ENCODE assay signal across 32 mouse cellular contexts in the genomic region with DNA sequence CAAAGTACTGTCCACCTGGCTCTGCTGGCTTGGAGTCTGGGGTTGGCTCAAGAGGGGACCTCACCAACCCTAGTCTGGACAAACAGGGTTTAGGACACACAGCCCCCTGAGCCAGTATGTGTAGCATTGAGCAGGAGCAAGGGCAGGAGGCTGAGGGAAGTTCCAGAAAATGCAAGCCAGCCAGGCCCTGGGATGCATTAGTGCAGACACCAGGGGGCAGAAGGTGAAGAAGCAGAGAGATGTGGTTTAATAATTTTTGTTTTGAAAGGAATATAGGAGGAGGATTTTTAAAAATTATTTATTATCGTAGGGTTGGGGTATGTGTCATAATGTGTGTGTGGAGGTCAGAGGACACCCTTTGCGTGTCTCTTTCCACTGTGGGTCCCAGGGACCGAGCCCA. TPM values are rescaled to one million over a fixed set of nuclear protein-coding genes. Genes with fewer than 3 reads are reported as not detected.
DNase-seq lines count a peak whose midpoint lies in the region; ATAC-seq and TF ChIP-seq lines count a peak whose summit lies in the region.
"Had no signal": no experiment of that assay in that cellular context is flagged by ENCODE, and none has a peak within 500 bp of the region (broad histone marks: within the 10 kb centered on the region; RNA-seq: fewer than 3 reads in every experiment).

No protein-coding gene starts in this region.

- no peaks in the 10 kb centered on the region for H3K36me3 ChIP-seq in heart, postnatal 0 days (replicated peaks; ENCODE audit: control insufficient read depth, insufficient read depth, low read length)
- no peaks in the 10 kb centered on the region for H3K36me3 ChIP-seq in liver, embryonic 14.5 days (replicated peaks; ENCODE audit: control insufficient read depth, insufficient read depth, low read depth)
- no peaks in the 10 kb centered on the region; the same call in 1 of the 2 replicates for H3K36me3 ChIP-seq in liver, embryonic 11.5 days (ENCODE audit: control insufficient read depth, insufficient read depth, low read length)
- H3K36me3 ChIP-seq: liver, embryonic 15.5 days; stomach, embryonic 15.5 days had no signal

- H3K4me1 ChIP-seq in heart, postnatal 0 days (ENCODE audit: control insufficient read depth, insufficient read depth) = no peaks in the 10 kb centered on the region
- peaks cover 8 to 15% of the 10 kb centered on the region in 2 experiments for H3K4me1 ChIP-seq in liver, embryonic 14.5 days (replicated peaks; ENCODE audit: control insufficient read depth in 2 of 2, insufficient read depth in 2 of 2, low read length in 1 of 2)
- H3K4me1 ChIP-seq in liver, embryonic 11.5 days (replicated peaks; ENCODE audit: control insufficient read depth, insufficient read depth, low read length) = peaks cover 8% of the 10 kb centered on the region
- H3K4me1 ChIP-seq: embryonic facial prominence, embryonic 12.5 days; midbrain, embryonic 13.5 days; neural tube, embryonic 13.5 days; stomach, embryonic 15.5 days had no signal

- H3K4me2 ChIP-seq in heart, postnatal 0 days (ENCODE audit: low read depth, low read length) = no peak overlapping the region
- H3K4me2 ChIP-seq in liver, embryonic 14.5 days (ENCODE audit: low read depth) = no peak overlapping the region
- H3K4me2 ChIP-seq in liver, embryonic 11.5 days = no peak overlapping the region
- H3K4me2 ChIP-seq: embryonic facial prominence, embryonic 12.5 days; heart, embryonic 11.5 days; hindbrain, embryonic 14.5 days; liver, embryonic 15.5 days; midbrain, embryonic 13.5 days; neural tube, embryonic 13.5 days; stomach, embryonic 15.5 days had no signal

- no peak for ATAC-seq in heart, postnatal 0 days (ENCODE audit: insufficient read depth, low read depth)
- ATAC-seq in liver, embryonic 14.5 days (ENCODE audit: insufficient read depth) = no peak
- ATAC-seq in liver, embryonic 11.5 days (replicated peaks; ENCODE audit: low FRiP score) = no peak
- 0 out of 2 replicates have a peak, but pooled peaks have one; percentile 36 for ATAC-seq in common myeloid progenitor, adult 5-6 weeks (replicated peaks; ENCODE audit: low read depth, poor library complexity, severe bottlenecking)
- ATAC-seq: forebrain, embryonic 16.5 days; midbrain, embryonic 13.5 days had no signal

- no peak overlapping the region for H3K4me3 ChIP-seq in heart, postnatal 0 days (ENCODE audit: low read depth, low read length)
- H3K4me3 ChIP-seq in liver, embryonic 14.5 days (ENCODE audit: insufficient read depth in 1 of 2, low read depth in 2 of 2, low read length in 2 of 2) = no peak overlapping the region
- H3K4me3 ChIP-seq in liver, embryonic 11.5 days (ENCODE audit: low read depth, low read length) = no peak overlapping the region
- H3K4me3 ChIP-seq: embryonic facial prominence, embryonic 12.5 days; liver, embryonic 15.5 days; midbrain, embryonic 13.5 days; neural tube, embryonic 13.5 days; stomach, embryonic 15.5 days had no signal

- no peak overlapping the region for H3K27ac ChIP-seq in heart, postnatal 0 days (ENCODE audit: low read depth)
- no peak overlapping the region for H3K27ac ChIP-seq in liver, embryonic 14.5 days
- no peak overlapping the region for H3K27ac ChIP-seq in liver, embryonic 11.5 days (ENCODE audit: low read depth, low read length)
- H3K27ac ChIP-seq: embryonic facial prominence, embryonic 12.5 days; hindbrain, embryonic 14.5 days; liver, embryonic 15.5 days; midbrain, embryonic 13.5 days; neural tube, embryonic 13.5 days; stomach, embryonic 15.5 days had no signal

- no peaks in the 10 kb centered on the region for H3K9me3 ChIP-seq in heart, postnatal 0 days (replicated peaks; ENCODE audit: control insufficient read depth, low read length)
- H3K9me3 ChIP-seq in liver, embryonic 14.5 days (ENCODE audit: control insufficient read depth, low read length) = no peaks in the 10 kb centered on the region
- no peaks in the 10 kb centered on the region; the same call in 1 of the 2 replicates for H3K9me3 ChIP-seq in liver, embryonic 11.5 days (ENCODE audit: control insufficient read depth, low read length)
- H3K9me3 ChIP-seq: embryonic facial prominence, embryonic 12.5 days; midbrain, embryonic 13.5 days; neural tube, embryonic 13.5 days; stomach, embryonic 15.5 days had no signal

- H3K27me3 ChIP-seq in heart, postnatal 0 days (ENCODE audit: control insufficient read depth, insufficient read depth, low read length) = no peaks in the 10 kb centered on the region
- H3K27me3 ChIP-seq in liver, embryonic 14.5 days (ENCODE audit: control insufficient read depth, insufficient read depth, low read length) = no peaks in the 10 kb centered on the region
- no peaks in the 10 kb centered on the region for H3K27me3 ChIP-seq in liver, embryonic 11.5 days (replicated peaks; ENCODE audit: control insufficient read depth, insufficient read depth, low read length)
- H3K27me3 ChIP-seq: embryonic facial prominence, embryonic 12.5 days; neural tube, embryonic 13.5 days; stomach, embryonic 15.5 days had no signal

- WGBS in heart, postnatal 0 days = 88% methylated on average over 3 of the region's 3 CpGs
- 79% methylated on average over 3 of the region's 3 CpGs for WGBS in liver, embryonic 14.5 days (ENCODE audit: insufficient replicate concordance)
- whole genome bisulfite sequencing in liver, embryonic 11.5 days = 88% methylated on average over 3 of the region's 3 CpGs

- H3K9ac ChIP-seq in heart, postnatal 0 days (replicated peaks; ENCODE audit: low read depth, low read length) = no peak overlapping the region
- no peak overlapping the region for H3K9ac ChIP-seq in liver, embryonic 14.5 days (replicated peaks)
- no peak overlapping the region for H3K9ac ChIP-seq in liver, embryonic 11.5 days (ENCODE audit: low read depth, low read length)
- H3K9ac ChIP-seq: embryonic facial prominence, embryonic 12.5 days; hindbrain, embryonic 14.5 days; liver, embryonic 15.5 days; midbrain, embryonic 13.5 days; neural tube, embryonic 13.5 days; stomach, embryonic 15.5 days had no signal

- TF ChIP-seq EP300 in heart, postnatal 0 days (IDR thresholded peaks at IDR 0.05; ENCODE audit: low read depth) = no peak
- no peak for TF ChIP-seq EP300 in liver, embryonic 14.5 days (IDR thresholded peaks at IDR 0.05; ENCODE audit: low read depth)

- no peak for DNase-seq in heart, postnatal 0 days (ENCODE audit: low spot score)
- no peak for DNase-seq in heart, postnatal 4 days
- DNase-seq in liver, embryonic 14.5 days (ENCODE audit: low read depth in 3 of 3, low spot score in 3 of 3) = no peak
- no peak for DNase-seq in liver, embryonic 11.5 days (ENCODE audit: low spot score)
- peak; percentile 31 for DNase-seq in 416B (ENCODE audit: low read depth)
- no peak for DNase-seq in spleen, adult 18-20 months
- no peak for DNase-seq in spleen, postnatal 4 days (ENCODE audit: low spot score in 2 of 2)
- DNase-seq: adrenal gland, postnatal 10 days; B cell, adult 2 months; cerebellum, adult 11 months; cerebellum, adult 9-10 months; cerebellum, postnatal 36 days; embryo, embryonic 11 days; gastrocnemius, postnatal 14 days; kidney, adult 9 months; kidney, postnatal 14 days; lung, postnatal 36 days; right cerebral cortex, postnatal 4 days; thymus, adult 2 months; thymus, postnatal 36 days had no signal

- TF ChIP-seq CTCF in heart, postnatal 0 days (IDR thresholded peaks at IDR 0.05; ENCODE audit: low read depth) = peak; percentile 24
- TF ChIP-seq CTCF in liver, embryonic 14.5 days (IDR thresholded peaks at IDR 0.05; ENCODE audit: low read depth) = peak; percentile 51

RNA-seq across cellular contexts. Expression of gene Gdf1, which starts 5.9 kb away (rescaled TPM):
- not detected in 2 replicates for total RNA-seq in heart, postnatal 0 days (2014; rRNA removed; ENCODE audit: low replicate concordance)
- 0.18 and 0.20 TPM in 2 replicates for polyA plus RNA-seq in heart, postnatal 0 days (2015; fragmentation: Nextera tagmentation; extraction: Ambion mirVana)
- under 1 TPM in 1 of 2 experiments, not detected in 1; 0.60 TPM for total RNA-seq in heart, postnatal 4 days (2021)
- 0.16 and 0.22 TPM in 2 replicates for polyA plus RNA-seq in liver, embryonic 14.5 days (2012; rRNA removed)
- not detected in 2 replicates for polyA plus RNA-seq in liver, embryonic 14.5 days (2014; fragmentation: Nextera tagmentation; extraction: Ambion mirVana)
- 1.6 and 2.6 TPM in 2 replicates for polyA plus RNA-seq in liver, embryonic 11.5 days (2014; fragmentation: Nextera tagmentation; extraction: Ambion mirVana)
- not detected in 2 replicates for total RNA-seq in common myeloid progenitor, adult 5-6 weeks (2017)
- total RNA-seq: granulocyte monocyte progenitor cell, adult 5-6 weeks; hematopoietic stem cell, adult 5-6 weeks; megakaryocyte-erythroid progenitor cell, adult 5-6 weeks had no signal

RNA-seq across cellular contexts. Expression of gene Cers1, which starts 8.1 kb away (rescaled TPM):
- 0.80 TPM in 1 of 2 replicates, not detected in the other for total RNA-seq in heart, postnatal 0 days (2014; rRNA removed; ENCODE audit: low replicate concordance)
- 0.27 and 0.59 TPM in 2 replicates for polyA plus RNA-seq in heart, postnatal 0 days (2015; fragmentation: Nextera tagmentation; extraction: Ambion mirVana)
- under 1 TPM; 0.43 to 0.56 TPM for total RNA-seq in heart, postnatal 4 days (2021)
- 0.09 and 0.14 TPM in 2 replicates for polyA plus RNA-seq in liver, embryonic 14.5 days (2012; rRNA removed)
- not detected in 2 replicates for polyA plus RNA-seq in liver, embryonic 14.5 days (2014; fragmentation: Nextera tagmentation; extraction: Ambion mirVana)
- 1.1 and 1.2 TPM in 2 replicates for polyA plus RNA-seq in liver, embryonic 11.5 days (2014; fragmentation: Nextera tagmentation; extraction: Ambion mirVana)
- not detected in 2 replicates for total RNA-seq in common myeloid progenitor, adult 5-6 weeks (2017)
- total RNA-seq: granulocyte monocyte progenitor cell, adult 5-6 weeks; hematopoietic stem cell, adult 5-6 weeks; megakaryocyte-erythroid progenitor cell, adult 5-6 weeks had no signal

RNA-seq across cellular contexts. Expression of gene Cope, which starts 21.4 kb away (rescaled TPM):
- 154 and 193 TPM in 2 replicates for total RNA-seq in heart, postnatal 0 days (2014; rRNA removed; ENCODE audit: low replicate concordance)
- 294 and 295 TPM in 2 replicates for polyA plus RNA-seq in heart, postnatal 0 days (2015; fragmentation: Nextera tagmentation; extraction: Ambion mirVana)
- 100 to 1,000 TPM; 176 to 179 TPM for total RNA-seq in heart, postnatal 4 days (2021)
- 138 and 180 TPM in 2 replicates for polyA plus RNA-seq in liver, embryonic 14.5 days (2012; rRNA removed)
- 164 and 171 TPM in 2 replicates for polyA plus RNA-seq in liver, embryonic 14.5 days (2014; fragmentation: Nextera tagmentation; extraction: Ambion mirVana)
- 281 and 298 TPM in 2 replicates for polyA plus RNA-seq in liver, embryonic 11.5 days (2014; fragmentation: Nextera tagmentation; extraction: Ambion mirVana)
- 72.8 and 104 TPM in 2 replicates for total RNA-seq in common myeloid progenitor, adult 5-6 weeks (2017)

RNA-seq across cellular contexts. Expression of gene Ddx49, which starts 21.4 kb away (rescaled TPM):
- 33.1 and 35.6 TPM in 2 replicates for total RNA-seq in heart, postnatal 0 days (2014; rRNA removed; ENCODE audit: low replicate concordance)
- 24.4 and 26.7 TPM in 2 replicates for polyA plus RNA-seq in heart, postnatal 0 days (2015; fragmentation: Nextera tagmentation; extraction: Ambion mirVana)
- total RNA-seq in heart, postnatal 4 days (2021) = 10 to 100 TPM; 37.2 to 46.4 TPM
- 17.9 and 20.3 TPM in 2 replicates for polyA plus RNA-seq in liver, embryonic 14.5 days (2012; rRNA removed)
- polyA plus RNA-seq in liver, embryonic 14.5 days (2014; fragmentation: Nextera tagmentation; extraction: Ambion mirVana) = 20.8 and 22.3 TPM in 2 replicates
- polyA plus RNA-seq in liver, embryonic 11.5 days (2014; fragmentation: Nextera tagmentation; extraction: Ambion mirVana) = 56.5 and 59.1 TPM in 2 replicates
- total RNA-seq in common myeloid progenitor, adult 5-6 weeks (2017) = 162 and 168 TPM in 2 replicates

RNA-seq across cellular contexts. Expression of gene Upf1, which starts 29.4 kb away (rescaled TPM):
- 16.5 and 26.3 TPM in 2 replicates for total RNA-seq in heart, postnatal 0 days (2014; rRNA removed; ENCODE audit: low replicate concordance)
- polyA plus RNA-seq in heart, postnatal 0 days (2015; fragmentation: Nextera tagmentation; extraction: Ambion mirVana) = 7.0 and 7.5 TPM in 2 replicates
- 10 to 100 TPM; 44.1 to 45.9 TPM for total RNA-seq in heart, postnatal 4 days (2021)
- polyA plus RNA-seq in liver, embryonic 14.5 days (2012; rRNA removed) = 12.3 and 14.1 TPM in 2 replicates
- 9.3 and 11.6 TPM in 2 replicates for polyA plus RNA-seq in liver, embryonic 14.5 days (2014; fragmentation: Nextera tagmentation; extraction: Ambion mirVana)
- 21.1 and 23.7 TPM in 2 replicates for polyA plus RNA-seq in liver, embryonic 11.5 days (2014; fragmentation: Nextera tagmentation; extraction: Ambion mirVana)
- 31.9 and 36.7 TPM in 2 replicates for total RNA-seq in common myeloid progenitor, adult 5-6 weeks (2017)
